Mouse (Mus musculus) liver, embryonic 14.5 days (tissue): ENCODE results near the gene Ddx31.

ENCODE experiments used
- CTCF ChIP-seq: IDR thresholded peaks from 2 replicates; pipeline ENCODE4 v1.5.1; 2016; ENCODE audit warnings: antibody characterized with exemption, low read depth, control low read depth
- EP300 ChIP-seq: IDR thresholded peaks from 2 replicates; pipeline ENCODE4 v1.6.1; 2016; ENCODE audit warnings: antibody characterized with exemption, low read depth

GRCm38 (mm10) chr2:28912961-28913360 lies 72.8 kb downstream of the Ddx31 start:
- TF ChIP-seq CTCF (no peak), EP300 (no peak)
